Mouse (Mus musculus) stomach, embryonic 14.5 days (tissue): ENCODE results near the gene Ptpn11. TPM values are rescaled to one million over a fixed set of nuclear protein-coding genes. Genes with fewer than 3 reads are reported as not detected.

Experiments used
- ATAC-seq: fragments of 200-750 bp; cut with Nextera tagmentation; 2 replicates; pipeline ENCODE4 v1.8.0; 2017; ENCODE audit warnings: low read depth, moderate TSS enrichment; ENCODE audit not compliant: insufficient number of reproducible peaks, insufficient read depth, low FRiP score
- H3K27ac ChIP-seq: fragments of 300-500 bp; sonication (generic); 2 replicates; pipeline ENCODE4 v1.5.1; 2014; ENCODE audit warnings: mild to moderate bottlenecking, low read length, moderate library complexity, mixed read lengths
- H3K27me3 ChIP-seq: fragments of 300-500 bp; sonication (generic); 2 replicates; pipeline ENCODE4 v1.6.1; 2014; ENCODE audit warnings: low read length, control low read depth, mixed read lengths; ENCODE audit not compliant: control insufficient read depth, insufficient read depth
- H3K36me3 ChIP-seq: fragments of 300-500 bp; sonication (generic); 2 replicates; pipeline ENCODE4 v1.6.1; 2014; ENCODE audit warnings: mild to moderate bottlenecking, control low read depth, low read length, moderate library complexity, mixed read lengths; ENCODE audit not compliant: control insufficient read depth, insufficient read depth
- H3K4me1 ChIP-seq: fragments of 300-500 bp; sonication (generic); 2 replicates; pipeline ENCODE4 v1.6.1; 2014; ENCODE audit warnings: low read length, control low read depth, mixed read lengths; ENCODE audit not compliant: control insufficient read depth, insufficient read depth
- H3K4me2 ChIP-seq: fragments of 300-500 bp; sonication (generic); replicated peaks from 2 replicates; pipeline ENCODE4 v1.6.1; 2014; ENCODE audit warnings: low read depth, low read length, control low read depth
- H3K4me3 ChIP-seq: fragments of 300-500 bp; sonication (generic); 2 replicates; pipeline ENCODE4 v1.5.1; 2014; ENCODE audit warnings: low read depth, low read length, control low read depth
- H3K9ac ChIP-seq: fragments of 300-500 bp; sonication (generic); replicated peaks from 2 replicates; pipeline ENCODE4 v1.6.1; 2014; ENCODE audit warnings: low read depth, mild to moderate bottlenecking, control low read depth, low read length, moderate library complexity, mixed read lengths
- H3K9me3 ChIP-seq: fragments of 300-500 bp; sonication (generic); 2 replicates; pipeline ENCODE4 v1.6.1; 2016; ENCODE audit warnings: low read depth, low read length, control low read depth; ENCODE audit not compliant: control insufficient read depth
- WGBS: fragments of 180-500 bp; shearing (Covaris S2); extraction: QIAGEN DNeasy Blood & Tissue Kit; methylation state at CpG from one replicate; pipeline ENCODE4 v1.1.7; 2014; 5-methylcytosine and 5-hydroxymethylcytosine counted together
- polyA plus RNA-seq: library from polyadenylated mRNA; unstranded; fragments of >200 nt; fragmentation: Nextera tagmentation; extraction: Ambion mirVana; gene quantifications from 2 replicates; pipeline ENCODE4 v1.2.1, GENCODE M21; 2014

Ptpn11 gene
- polyA plus RNA-seq, 1 experiment from 2014 or later: 28.3 TPM

GRCm38 (mm10) chr5:121184945-121185551, 6.1 kb downstream of the Ptpn11 start:
- Histone ChIP-seq H3K4me1 (peaks cover 27% of the 10 kb centered on the region), H3K9ac (no peak overlapping the region), H3K27ac (peak overlapping the region; percentile 30), H3K9me3 (no peaks in the 10 kb centered on the region), H3K36me3 (no peaks in the 10 kb centered on the region), H3K4me3 (no peak overlapping the region), H3K4me2 (no peak overlapping the region), H3K27me3 (no peaks in the 10 kb centered on the region)
- 35% methylated on average over 11 of the region's 11 CpGs for WGBS
- peak; percentile 28; the same call in 1 of the 2 replicates for ATAC-seq

DNA sequence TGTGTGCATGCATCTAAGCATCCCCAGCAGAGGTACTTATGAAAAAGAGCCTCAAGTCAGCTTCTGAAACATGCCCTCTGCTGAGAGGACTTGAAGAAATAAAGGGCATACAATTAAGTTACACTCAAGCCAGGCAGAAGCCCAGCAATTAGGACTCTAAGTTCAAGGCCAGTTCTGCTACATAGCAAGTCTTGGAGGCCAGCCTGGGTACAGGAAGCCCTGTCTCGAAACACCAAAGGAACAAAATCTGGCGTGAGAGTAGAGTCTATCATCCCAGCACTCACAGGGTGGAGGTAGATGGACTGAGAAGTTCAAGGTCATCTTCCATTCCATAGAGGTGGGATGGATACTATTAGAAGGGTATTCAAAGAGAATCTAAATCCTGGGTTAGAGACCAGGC, 6.8 kb downstream of the Ptpn11 start:
- no peak overlapping the region for H3K27ac ChIP-seq
- peaks cover 27% of the 10 kb centered on the region for H3K4me1 ChIP-seq

DNA sequence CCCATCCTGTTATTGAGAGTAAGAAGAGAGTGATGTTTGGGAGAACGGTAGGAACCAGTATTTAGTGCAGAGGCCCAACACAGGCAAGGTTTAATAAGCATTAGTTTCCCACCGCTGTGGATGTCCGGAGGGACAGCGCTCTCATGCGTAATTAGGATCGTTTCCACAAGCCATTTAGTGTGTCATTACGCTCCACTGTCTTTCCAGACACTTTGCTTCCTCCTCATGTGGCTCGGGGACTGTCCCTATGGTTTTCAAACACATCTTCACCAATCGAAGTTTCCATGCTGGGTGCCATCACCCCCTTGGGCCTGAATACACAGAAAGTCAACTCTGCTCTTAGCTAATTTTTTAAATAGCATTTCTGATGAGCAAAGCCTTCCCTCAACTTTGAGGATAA, 7.9 kb downstream of the Ptpn11 start:
- 88% methylated on average over 9 of the region's 9 CpGs for WGBS

More for the DNA sequence above, 6.8 kb downstream of the Ptpn11 start:
- no peak overlapping the region for H3K4me3 ChIP-seq
- no peak overlapping the region for H3K9ac ChIP-seq
- WGBS: 79% methylated on average over 2 of the region's 2 CpGs
- no peak overlapping the region for H3K4me2 ChIP-seq
- H3K9me3 ChIP-seq: no peaks in the 10 kb centered on the region
- no peaks in the 10 kb centered on the region for H3K36me3 ChIP-seq
- no peak for ATAC-seq
- H3K27me3 ChIP-seq: no peaks in the 10 kb centered on the region

DNA sequence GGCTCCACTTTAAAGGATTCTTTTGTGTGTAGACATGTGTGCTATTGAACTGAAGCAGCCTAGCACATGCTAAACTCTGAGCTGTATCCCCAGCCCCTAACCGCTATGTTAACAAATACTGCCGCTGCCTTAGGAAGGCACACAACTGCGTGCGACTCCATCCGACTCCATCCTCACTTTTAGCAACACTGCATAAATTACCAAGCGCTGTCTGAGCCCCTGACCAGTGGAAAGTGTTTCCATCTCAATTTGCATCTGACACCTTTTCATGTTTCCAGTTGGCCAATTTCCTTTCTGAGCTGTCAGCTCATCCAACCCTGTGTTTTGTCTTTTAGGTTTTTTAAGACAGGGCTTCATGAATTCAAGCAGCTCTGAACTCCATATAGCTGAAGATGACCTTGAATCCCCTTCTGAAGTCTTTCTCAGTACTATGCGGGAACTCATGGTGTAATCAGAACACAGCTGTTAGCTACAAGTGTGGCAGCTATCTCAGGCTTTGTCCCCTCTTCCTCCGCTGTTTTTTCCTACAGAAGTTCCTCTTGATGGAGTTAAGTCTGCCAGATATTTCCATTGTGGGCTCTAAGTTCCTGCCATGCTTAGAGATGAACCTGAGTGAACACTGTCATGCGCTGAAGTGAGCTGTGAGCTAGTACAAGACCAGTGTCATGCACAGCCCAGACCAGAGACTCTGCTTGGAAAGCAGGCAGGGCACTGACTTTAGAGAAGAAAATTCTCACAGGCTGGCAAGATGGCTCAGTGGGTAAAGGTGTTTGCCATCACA, 11.9 kb downstream of the Ptpn11 start:
- H3K36me3 ChIP-seq: no peaks in the 10 kb centered on the region
- H3K4me3 ChIP-seq: no peak overlapping the region
- no peaks in the 10 kb centered on the region for H3K4me1 ChIP-seq
- H3K9ac ChIP-seq: no peak overlapping the region
- no peak for ATAC-seq
- 66% methylated on average over 9 of the region's 9 CpGs for WGBS
- H3K9me3 ChIP-seq: no peaks in the 10 kb centered on the region
- no peaks in the 10 kb centered on the region for H3K27me3 ChIP-seq
- no peak overlapping the region for H3K4me2 ChIP-seq
- no peak overlapping the region for H3K27ac ChIP-seq

More for the DNA sequence above, 7.9 kb downstream of the Ptpn11 start:
- no peaks in the 10 kb centered on the region for H3K9me3 ChIP-seq
- ATAC-seq: no peak
- no peak overlapping the region for H3K9ac ChIP-seq
- no peak overlapping the region for H3K27ac ChIP-seq
- no peaks in the 10 kb centered on the region for H3K36me3 ChIP-seq
- no peak overlapping the region for H3K4me3 ChIP-seq
- no peak overlapping the region for H3K4me2 ChIP-seq
- no peaks in the 10 kb centered on the region for H3K27me3 ChIP-seq
- peaks cover 23% of the 10 kb centered on the region for H3K4me1 ChIP-seq

- Histone ChIP-seq H3K4me1 (no peaks in the 10 kb centered on the region), H3K9me3 (no peaks in the 10 kb centered on the region), H3K4me2 (no peak overlapping the region), H3K36me3 (peaks cover 16% of the 10 kb centered on the region), H3K9ac (no peak overlapping the region), H3K4me3 (no peak overlapping the region), H3K27me3 (no peaks in the 10 kb centered on the region), H3K27ac (no peak overlapping the region)
- ATAC-seq: no peak
- 79% methylated on average over 4 of the region's 4 CpGs for WGBS
Observed at GRCm38 (mm10) chr5:121172835-121173234, 18.4 kb downstream of the Ptpn11 start.

DNA sequence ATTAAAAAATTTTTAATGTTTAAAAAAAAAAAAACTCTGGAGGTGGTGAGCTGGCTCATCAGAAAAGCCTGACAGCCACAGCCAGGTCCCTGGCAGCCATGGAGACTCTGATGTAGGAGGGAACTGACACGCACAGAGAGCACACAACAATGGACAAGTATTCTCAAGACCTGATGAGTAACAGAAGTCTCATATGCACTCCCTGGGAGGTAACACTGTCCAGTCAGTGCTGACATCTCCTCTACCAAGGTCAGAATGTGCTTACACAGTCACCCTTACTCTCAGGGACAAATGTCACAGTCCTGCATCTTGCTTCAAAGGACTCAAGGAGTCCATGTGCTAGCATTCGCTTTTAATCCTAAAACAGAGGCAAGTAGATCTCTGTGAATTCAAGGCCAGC, 21.6 kb downstream of the Ptpn11 start:
- no peak overlapping the region for H3K4me3 ChIP-seq
- WGBS: 87% methylated on average over 2 of the region's 2 CpGs
- no peak overlapping the region for H3K9ac ChIP-seq
- no peaks in the 10 kb centered on the region for H3K4me1 ChIP-seq
- H3K27ac ChIP-seq: no peak overlapping the region
- H3K36me3 ChIP-seq: peaks cover 22% of the 10 kb centered on the region
- H3K27me3 ChIP-seq: no peaks in the 10 kb centered on the region
- no peak overlapping the region for H3K4me2 ChIP-seq
- H3K9me3 ChIP-seq: no peaks in the 10 kb centered on the region
- no peak for ATAC-seq

DNA sequence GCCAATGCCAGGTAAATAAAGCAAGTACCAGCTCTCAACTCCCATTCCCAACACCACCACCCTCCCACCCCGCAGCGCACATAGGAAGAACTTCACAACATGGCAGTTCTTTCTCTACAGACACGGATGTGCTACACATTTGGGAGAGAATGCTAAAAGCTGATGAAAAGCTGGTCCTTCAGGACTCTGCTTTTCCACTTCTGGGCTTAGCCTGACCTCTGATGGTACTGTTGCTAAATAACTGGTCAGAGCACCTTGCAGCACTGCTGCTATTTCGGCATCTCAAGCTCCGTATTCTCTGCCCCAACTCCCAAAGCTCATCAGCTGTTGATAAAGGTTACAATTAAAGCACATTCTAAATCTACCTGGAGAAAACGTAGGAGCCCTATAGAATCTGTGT, 24.3 kb downstream of the Ptpn11 start:
- H3K4me2 ChIP-seq: no peak overlapping the region
- no peak overlapping the region for H3K9ac ChIP-seq
- no peak overlapping the region for H3K27ac ChIP-seq
- peaks cover 46% of the 10 kb centered on the region for H3K36me3 ChIP-seq
- no peaks in the 10 kb centered on the region for H3K4me1 ChIP-seq
- H3K27me3 ChIP-seq: no peaks in the 10 kb centered on the region
- WGBS: 96% methylated on average over 6 of the region's 6 CpGs
- H3K4me3 ChIP-seq: no peak overlapping the region
- ATAC-seq: no peak
- H3K9me3 ChIP-seq: no peaks in the 10 kb centered on the region

DNA sequence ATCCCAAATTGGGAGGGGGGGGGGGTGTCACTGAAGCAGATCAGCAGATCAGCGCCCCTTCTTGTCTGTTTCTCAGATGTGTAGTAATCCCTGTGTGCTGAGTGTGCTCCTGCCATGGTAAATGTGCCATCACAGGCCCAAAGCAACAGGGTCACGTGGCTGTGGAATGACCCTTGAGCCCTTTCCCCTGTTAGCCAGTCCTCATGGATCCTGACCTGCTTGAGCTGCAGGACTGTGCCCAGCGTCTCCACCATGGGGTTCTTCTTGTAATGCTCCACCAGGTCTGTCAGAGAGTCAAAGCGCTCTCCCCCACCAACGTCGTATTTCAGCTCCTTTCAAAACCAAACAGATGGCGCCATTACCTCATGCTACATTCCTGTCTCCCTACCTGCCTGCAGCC, 28.3 kb downstream of the Ptpn11 start:
- Histone ChIP-seq H3K36me3 (peaks cover 52% of the 10 kb centered on the region), H3K9me3 (no peaks in the 10 kb centered on the region), H3K4me2 (no peak overlapping the region), H3K4me1 (no peaks in the 10 kb centered on the region), H3K9ac (no peak overlapping the region), H3K4me3 (no peak overlapping the region), H3K27me3 (no peaks in the 10 kb centered on the region), H3K27ac (no peak overlapping the region)
- ATAC-seq: no peak
- 88% methylated on average over 7 of the region's 7 CpGs for WGBS
